9 mouse cellular contexts compared by ENCODE assay signal in genomic region chr10:114800331-114801304, GRCm38 (mm10). TPM values are rescaled to one million over a fixed set of nuclear protein-coding genes. Genes with fewer than 3 reads are reported as not detected.
DNase-seq lines count a peak whose midpoint lies in the region; ATAC-seq lines count a peak whose summit lies in the region.
"Had no signal": no experiment of that assay in that cellular context is flagged by ENCODE, and none has a peak within 500 bp of the region (broad histone marks: within the 10 kb centered on the region; RNA-seq: fewer than 3 reads in every experiment).

No protein-coding gene starts in this region.

- 5% methylated on average over 75 of the region's 75 CpGs for WGBS in lung, embryonic 15.5 days
- 6% methylated on average over 75 of the region's 75 CpGs for WGBS in midbrain, embryonic 12.5 days

- no peak for ATAC-seq in CD4-positive, CD25-positive, alpha-beta regulatory T cell, adult 4 months
- peak; percentile 29; the same call in 1 of the 2 replicates for ATAC-seq in lung, embryonic 15.5 days (ENCODE audit: borderline replicate concordance, extremely low read depth, low FRiP score, low TSS enrichment)
- ATAC-seq in midbrain, embryonic 12.5 days (ENCODE audit: low FRiP score, low read depth), result peak; percentile 59

- H3K9ac ChIP-seq in lung, embryonic 15.5 days, result no peak overlapping the region
- peak overlapping the region; percentile 60; the same call in 1 of the 2 replicates for H3K9ac ChIP-seq in midbrain, embryonic 12.5 days (replicated peaks)

- no peaks in the 10 kb centered on the region for H3K9me3 ChIP-seq in lung, embryonic 15.5 days
- no peaks in the 10 kb centered on the region for H3K9me3 ChIP-seq in midbrain, embryonic 12.5 days

- H3K4me1 ChIP-seq in lung, embryonic 15.5 days, result peaks cover 11% of the 10 kb centered on the region; the same call in 1 of the 2 replicates
- peaks cover 18% of the 10 kb centered on the region for H3K4me1 ChIP-seq in midbrain, embryonic 12.5 days

- peak; percentile 2 for DNase-seq in CD4-positive, CD25-positive, alpha-beta regulatory T cell, adult 2 months (ENCODE audit: low read depth, low spot score)
- no peak for DNase-seq in lung, postnatal 25 days (ENCODE audit: low spot score)
- DNase-seq in heart, postnatal 4 days, result peak; percentile 4
- no peak for DNase-seq in spleen, postnatal 14 days (ENCODE audit: low spot score in 2 of 2)
- no peak for DNase-seq in c-Kit-positive CD71-positive TER-119-positive erythroid progenitor cells, embryonic 14.5 days (ENCODE audit: low spot score)

- peak overlapping the region; percentile 48 for H3K4me3 ChIP-seq in lung, embryonic 15.5 days
- H3K4me3 ChIP-seq in midbrain, embryonic 12.5 days, result peak overlapping the region; percentile 69
- H3K4me3 ChIP-seq: erythroblast, embryonic 14.5 days had no signal

- H3K27me3 ChIP-seq in lung, embryonic 15.5 days, result peaks cover 51% of the 10 kb centered on the region
- H3K27me3 ChIP-seq in midbrain, embryonic 12.5 days, result peaks cover 48% of the 10 kb centered on the region

- H3K4me2 ChIP-seq in lung, embryonic 15.5 days, result peak overlapping the region; percentile 93
- H3K4me2 ChIP-seq in midbrain, embryonic 12.5 days (replicated peaks), result peak overlapping the region; percentile 96

- H3K36me3 ChIP-seq in lung, embryonic 15.5 days, result no peaks in the 10 kb centered on the region
- no peaks in the 10 kb centered on the region for H3K36me3 ChIP-seq in midbrain, embryonic 12.5 days

- no peak overlapping the region for H3K27ac ChIP-seq in lung, embryonic 15.5 days
- H3K27ac ChIP-seq in midbrain, embryonic 12.5 days (replicated peaks), result no peak overlapping the region

RNA-seq across cellular contexts. Expression of gene Trhde, which starts 1.5 kb away (rescaled TPM):
- polyA plus RNA-seq in CD4-positive, CD25-positive, alpha-beta regulatory T cell, adult 4 months (2017; shearing (Covaris generic)), result not detected
- polyA plus RNA-seq in lung, embryonic 15.5 days (2015; fragmentation: Nextera tagmentation; extraction: Ambion mirVana), result 0.13 and 0.16 TPM in 2 replicates
- total RNA-seq in heart, postnatal 4 days (2021), result under 1 TPM; 0.05 to 0.09 TPM
- polyA plus RNA-seq in midbrain, embryonic 12.5 days (2016; fragmentation: Nextera tagmentation; extraction: Ambion mirVana), result 1.8 and 2.6 TPM in 2 replicates
- polyA plus RNA-seq: erythroblast, embryonic 14.5 days had no signal

Comparison
In these comparisons a context has a peak if more than half of its experiments do, and no peak if none do; other contexts are left out.
1. DNase-seq: peak in CD4-positive, CD25-positive, alpha-beta regulatory T cell, adult 2 months (single experiment) and heart, postnatal 4 days (single experiment); none in lung, postnatal 25 days (single experiment), spleen, postnatal 14 days (0 of 2) and c-Kit-positive CD71-positive TER-119-positive erythroid progenitor cells, embryonic 14.5 days (single experiment).